Mouse (Mus musculus) intestine, embryonic 16.5 days (tissue): ENCODE results near the gene Plcd3. TPM values are rescaled to one million over a fixed set of nuclear protein-coding genes. Genes with fewer than 3 reads are reported as not detected.

Source experiments
- ATAC-seq: fragments of 200-750 bp; cut with Nextera tagmentation; 2 replicates; pipeline ENCODE4 v1.8.0; 2017; ENCODE audit warnings: moderate TSS enrichment, moderate library complexity
- H3K27ac ChIP-seq: fragments of 300-500 bp; sonication (generic); 2 replicates; pipeline ENCODE4 v1.5.1; 2014; ENCODE audit warnings: mild to moderate bottlenecking, low read length
- H3K27me3 ChIP-seq: fragments of 300-500 bp; sonication (generic); replicated peaks from 2 replicates; pipeline ENCODE4 v1.6.1; 2014; ENCODE audit warnings: low read length, control low read depth, mixed read lengths; ENCODE audit not compliant: control insufficient read depth, insufficient read depth
- H3K36me3 ChIP-seq: fragments of 300-500 bp; sonication (generic); 2 replicates; pipeline ENCODE4 v1.6.1; 2014; ENCODE audit warnings: low read length, control low read depth; ENCODE audit not compliant: control insufficient read depth, insufficient read depth
- H3K4me1 ChIP-seq: fragments of 300-500 bp; sonication (generic); 2 replicates; pipeline ENCODE4 v1.6.1; 2014; ENCODE audit warnings: low read length, control low read depth, mixed read lengths; ENCODE audit not compliant: control insufficient read depth, insufficient read depth
- H3K4me2 ChIP-seq: fragments of 300-500 bp; sonication (generic); 2 replicates; pipeline ENCODE4 v1.6.1; 2014; ENCODE audit warnings: low read depth, low read length, control low read depth
- H3K4me3 ChIP-seq: fragments of 300-500 bp; sonication (generic); 2 replicates; pipeline ENCODE4 v1.5.1; 2014; ENCODE audit warnings: mild to moderate bottlenecking, low read length
- H3K9ac ChIP-seq: fragments of 300-500 bp; sonication (generic); 2 replicates; pipeline ENCODE4 v1.6.1; 2014; ENCODE audit warnings: low read depth, low read length
- H3K9me3 ChIP-seq: fragments of 300-500 bp; sonication (generic); 2 replicates; pipeline ENCODE4 v1.6.1; 2016; ENCODE audit warnings: low read length, control low read depth; ENCODE audit not compliant: control insufficient read depth
- WGBS: fragments of 180-500 bp; shearing (Covaris S2); extraction: QIAGEN DNeasy Blood & Tissue Kit; methylation state at CpG from one replicate; pipeline ENCODE4 v1.1.7; 2014; 5-methylcytosine and 5-hydroxymethylcytosine counted together
- polyA plus RNA-seq: library from polyadenylated mRNA; unstranded; fragments of >200 nt; fragmentation: Nextera tagmentation; extraction: Ambion mirVana; gene quantifications from 2 replicates; pipeline ENCODE4 v1.2.1, GENCODE M21; 2015

Plcd3 gene
- polyA plus RNA-seq, 1 experiment from 2014 or later, result 2.3 TPM

DNA sequence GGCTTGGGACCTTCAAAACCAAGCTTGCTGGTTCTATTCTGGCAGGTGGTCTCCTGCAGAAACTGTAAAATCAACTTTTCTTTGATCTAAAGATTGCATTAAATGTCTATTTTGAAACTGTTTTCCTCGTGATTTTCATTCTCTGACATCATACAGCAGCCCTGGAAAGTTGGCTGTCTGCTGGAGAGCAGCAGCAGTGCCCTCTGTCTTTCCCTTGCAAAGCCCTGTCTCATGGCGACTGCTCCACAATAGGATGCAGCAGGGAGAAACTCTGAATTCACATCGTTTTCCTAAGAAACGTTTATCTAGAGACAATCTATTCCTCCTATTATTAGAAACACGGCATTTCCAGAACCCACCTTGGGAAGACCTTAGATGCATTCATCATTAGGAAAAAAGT is 18.2 kb upstream of the Plcd3 start:
- Histone ChIP-seq H3K9me3 (no peaks in the 10 kb centered on the region), H3K4me3 (no peak overlapping the region), H3K27ac (no peak overlapping the region), H3K27me3 (no peaks in the 10 kb centered on the region), H3K36me3 (no peaks in the 10 kb centered on the region), H3K4me1 (peaks cover 11% of the 10 kb centered on the region), H3K9ac (no peak overlapping the region), H3K4me2 (no peak overlapping the region)
- ATAC-seq, result no peak
- 50% methylated on average over 5 of the region's 5 CpGs for WGBS

GRCm38 (mm10) chr11:103118866-103119265 is 17.4 kb upstream of the Plcd3 start:
- no peaks in the 10 kb centered on the region for H3K27me3 ChIP-seq
- no peak overlapping the region for H3K9ac ChIP-seq
- no peak overlapping the region for H3K27ac ChIP-seq
- no peaks in the 10 kb centered on the region for H3K36me3 ChIP-seq
- H3K4me2 ChIP-seq, result peak overlapping the region; percentile 79
- peaks cover 15% of the 10 kb centered on the region for H3K4me1 ChIP-seq
- H3K9me3 ChIP-seq, result no peaks in the 10 kb centered on the region
- ATAC-seq, result no peak
- no peak overlapping the region for H3K4me3 ChIP-seq
- WGBS, result 85% methylated on average over 2 of the region's 2 CpGs

- Histone ChIP-seq H3K27ac (peak overlapping the region; percentile 87), H3K9me3 (no peaks in the 10 kb centered on the region), H3K27me3 (no peaks in the 10 kb centered on the region), H3K4me3 (peak overlapping the region; percentile 69), H3K4me1 (peaks cover 17% of the 10 kb centered on the region), H3K4me2 (peak overlapping the region; percentile 79), H3K36me3 (no peaks in the 10 kb centered on the region), H3K9ac (peak overlapping the region; percentile 77)
- WGBS, result under 1% methylated on average over 38 of the region's 38 CpGs
- no peak for ATAC-seq
These were observed 16.1 kb upstream of the Plcd3 start for GRCm38 (mm10) chr11:103117591-103118009.

- H3K27me3 ChIP-seq, result no peaks in the 10 kb centered on the region
- H3K4me2 ChIP-seq, result peak overlapping the region; percentile 79
- peak overlapping the region; percentile 87 for H3K27ac ChIP-seq
- H3K36me3 ChIP-seq, result no peaks in the 10 kb centered on the region
- H3K9ac ChIP-seq, result peak overlapping the region; percentile 77
- no peaks in the 10 kb centered on the region for H3K9me3 ChIP-seq
- ATAC-seq, result peak; percentile 30
- WGBS, result under 1% methylated on average over 35 of the region's 35 CpGs
- peak overlapping the region; percentile 69 for H3K4me3 ChIP-seq
- peaks cover 22% of the 10 kb centered on the region for H3K4me1 ChIP-seq
These were observed 15.6 kb upstream of the Plcd3 start for GRCm38 (mm10) chr11:103116959-103117590.

DNA sequence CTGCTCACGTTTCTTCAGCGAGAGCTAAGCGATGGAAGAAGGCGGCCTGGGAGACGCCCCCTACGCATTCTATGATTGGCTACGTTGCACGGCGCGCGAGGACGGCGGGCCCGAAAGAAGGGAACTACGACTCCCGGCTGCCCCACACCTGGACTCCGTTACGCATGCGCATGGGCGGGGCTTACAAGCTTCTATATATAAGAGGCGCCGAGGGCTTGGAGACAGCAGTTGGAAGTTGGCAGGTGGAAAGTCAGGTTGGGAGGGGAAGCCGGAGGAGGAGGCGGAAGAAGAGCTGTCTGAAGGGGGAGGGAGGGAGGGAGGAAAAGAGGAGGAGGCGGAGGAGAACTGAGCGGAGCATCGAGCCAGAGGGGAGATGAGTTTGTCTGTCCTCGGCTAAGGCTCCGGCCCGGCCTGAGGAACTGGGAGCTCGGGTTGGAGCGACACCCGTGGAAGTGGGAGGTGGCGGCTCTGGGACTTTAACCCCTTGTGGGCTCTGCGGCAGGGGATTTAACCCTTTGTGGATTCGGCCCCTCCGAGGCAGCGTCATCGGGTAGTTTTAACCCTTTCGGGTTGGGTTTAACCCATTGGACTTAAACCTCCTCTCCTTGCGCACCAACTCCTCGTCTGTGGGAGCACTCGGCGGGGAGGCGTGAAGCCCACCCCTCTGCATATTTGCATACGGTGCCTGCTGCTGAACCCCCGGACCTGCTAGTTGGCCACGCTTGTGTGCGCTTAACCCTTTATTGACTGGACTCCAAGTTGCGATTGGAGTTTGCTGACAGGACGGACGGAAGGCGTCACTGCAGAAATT is 14.8 kb upstream of the Plcd3 start, which contains the start of gene Hexim1:
TSS of gene Hexim1 (plus strand) at position 224 of the 811 bp plus-strand sequence.
- Histone ChIP-seq H3K4me3 (peak within 1 kb of the TSS; percentile 69), H3K4me1 (peaks cover 30% of the 10 kb centered on the region), H3K36me3 (no peaks in the 10 kb centered on the region), H3K27me3 (no peaks in the 10 kb centered on the region), H3K9ac (peak within 1 kb of the TSS; percentile 93), H3K9me3 (no peaks in the 10 kb centered on the region), H3K4me2 (peak within 1 kb of the TSS; percentile 79), H3K27ac (peak within 1 kb of the TSS; percentile 94)
- WGBS, result under 1% methylated on average over 53 of the region's 53 CpGs
- ATAC-seq, result peak; percentile 92

DNA sequence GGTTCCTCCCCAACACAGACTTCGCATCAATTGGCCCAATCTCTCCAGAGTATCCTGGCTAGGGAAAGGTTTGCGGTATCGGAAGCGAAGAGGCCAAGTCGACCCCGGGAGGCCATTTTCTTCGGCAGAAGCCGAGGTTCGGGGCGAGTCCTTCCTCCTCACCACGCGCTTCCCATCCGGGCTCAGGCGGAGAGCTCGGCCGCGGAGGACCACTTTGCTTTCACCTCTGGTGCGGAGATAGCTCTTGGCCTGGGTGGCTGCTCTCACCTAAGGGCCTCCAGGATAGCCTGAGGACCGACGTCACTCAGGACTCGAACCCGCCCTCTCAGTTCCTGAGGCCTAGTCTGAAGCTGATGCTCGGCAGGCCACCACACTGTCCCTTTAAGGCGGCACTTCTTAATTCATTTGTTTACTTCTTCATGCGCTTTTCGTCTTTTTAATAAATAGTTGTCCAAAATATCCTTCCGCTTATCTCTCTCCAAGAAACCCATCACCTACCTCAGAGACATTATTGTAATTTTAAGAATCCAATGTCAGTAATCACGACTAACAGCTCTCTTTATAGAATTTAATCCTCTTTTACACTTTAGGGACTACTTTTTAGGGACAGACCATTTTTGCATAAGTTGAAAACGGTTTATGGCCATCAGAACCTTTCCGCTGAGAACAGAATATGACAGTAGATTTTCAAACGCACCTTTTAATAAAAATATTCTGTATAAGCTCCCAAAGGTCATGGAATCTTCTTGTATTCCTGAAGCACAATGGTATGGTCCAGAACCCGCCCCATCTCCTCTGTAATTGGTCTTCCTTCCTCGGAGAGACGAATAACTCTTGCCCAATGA is 13.9 kb upstream of the Plcd3 start:
- Histone ChIP-seq H3K27ac (peak overlapping the region; percentile 94), H3K9ac (peak overlapping the region; percentile 93), H3K4me1 (peaks cover 32% of the 10 kb centered on the region), H3K4me3 (peak overlapping the region; percentile 69), H3K9me3 (no peaks in the 10 kb centered on the region), H3K27me3 (no peaks in the 10 kb centered on the region), H3K4me2 (peak overlapping the region; percentile 56), H3K36me3 (no peaks in the 10 kb centered on the region)
- peak; percentile 69 for ATAC-seq
- under 1% methylated on average over 34 of the region's 34 CpGs for WGBS

DNA sequence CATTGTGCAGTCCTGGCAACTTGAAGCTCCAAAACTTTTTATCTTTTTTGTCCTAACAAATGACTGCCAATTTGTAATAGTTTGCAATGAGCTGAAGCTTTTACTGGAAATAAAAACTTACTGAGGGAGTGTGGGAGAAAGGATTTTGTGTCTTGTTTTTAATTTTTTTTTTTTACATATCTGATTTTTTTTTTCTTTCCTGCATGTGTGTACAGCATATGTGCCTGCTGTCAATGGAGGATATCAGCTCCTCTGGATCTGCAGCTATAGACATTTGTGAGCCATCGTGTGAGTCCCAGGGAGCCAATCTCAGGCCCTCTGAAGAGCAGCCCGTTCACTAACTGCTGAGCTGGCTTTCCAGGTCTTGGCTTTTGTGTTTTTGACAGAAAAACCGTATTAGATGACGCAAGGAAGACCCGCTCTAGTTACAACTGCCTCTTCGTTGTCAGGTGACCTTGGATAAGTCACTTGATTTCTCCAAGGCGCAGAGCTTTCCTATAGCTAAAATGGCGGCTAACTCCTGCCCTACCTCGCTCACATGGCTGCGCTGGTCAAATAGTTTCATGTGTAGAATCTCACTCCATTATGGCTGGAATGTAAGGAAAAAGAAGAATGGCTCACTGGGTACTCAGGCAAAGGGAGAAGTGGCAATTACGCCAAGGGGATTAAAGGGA is 12.9 kb upstream of the Plcd3 start:
- Histone ChIP-seq H3K9me3 (no peaks in the 10 kb centered on the region), H3K27ac (peak overlapping the region; percentile 94), H3K27me3 (no peaks in the 10 kb centered on the region), H3K4me2 (peak overlapping the region; percentile 56), H3K9ac (peak overlapping the region; percentile 93), H3K36me3 (no peaks in the 10 kb centered on the region), H3K4me3 (peak overlapping the region; percentile 69), H3K4me1 (peaks cover 32% of the 10 kb centered on the region)
- WGBS, result 81% methylated on average over 11 of the region's 11 CpGs
- no peak for ATAC-seq

DNA sequence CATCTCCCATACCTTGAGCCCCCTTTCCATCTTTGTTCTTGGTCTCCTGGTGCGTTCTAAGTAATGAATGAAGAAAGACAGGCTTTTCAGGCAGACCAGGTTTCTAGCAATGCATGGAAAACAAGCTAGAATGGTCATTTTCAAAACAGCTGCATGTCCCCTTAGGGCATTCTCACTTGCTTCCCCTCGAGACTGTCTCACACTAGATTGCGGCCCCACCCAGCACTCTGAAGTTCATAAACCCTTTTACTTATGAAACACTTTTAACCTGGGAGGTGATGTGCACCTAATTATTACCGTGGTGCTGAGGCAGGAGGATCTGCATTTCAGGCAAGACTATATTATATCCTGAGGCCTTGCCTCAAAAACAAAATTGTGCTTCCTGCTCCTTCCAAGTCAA is 12.3 kb upstream of the Plcd3 start:
- H3K27ac ChIP-seq, result no peak overlapping the region
- no peaks in the 10 kb centered on the region for H3K9me3 ChIP-seq
- 72% methylated on average over 4 of the region's 4 CpGs for WGBS
- no peaks in the 10 kb centered on the region for H3K27me3 ChIP-seq
- no peak overlapping the region for H3K4me2 ChIP-seq
- peaks cover 28% of the 10 kb centered on the region for H3K4me1 ChIP-seq
- no peak overlapping the region for H3K4me3 ChIP-seq
- no peaks in the 10 kb centered on the region for H3K36me3 ChIP-seq
- H3K9ac ChIP-seq, result no peak overlapping the region
- ATAC-seq, result no peak
